Mouse (Mus musculus): ENCODE data around the gene Vav3.

Gene Vav3

DNA sequence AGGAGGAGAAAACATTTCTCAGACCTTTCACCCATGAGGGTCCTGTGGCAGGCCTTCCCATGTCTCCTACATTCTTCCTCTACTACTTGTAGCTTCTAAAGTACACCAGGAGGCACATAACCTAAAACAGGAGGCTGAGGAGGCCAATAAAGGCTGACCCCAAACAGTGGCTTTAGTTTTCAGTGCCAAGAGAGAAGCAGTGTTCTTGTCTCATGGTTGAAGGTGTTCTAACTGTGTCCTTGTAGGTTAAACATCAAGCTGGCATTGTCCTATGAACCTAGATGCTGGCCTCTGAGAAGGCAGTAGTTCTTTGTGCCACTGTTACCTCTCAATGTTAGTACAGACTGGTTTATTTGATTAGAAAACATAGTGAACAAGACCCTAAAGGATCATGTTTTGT, 245.5 kb downstream of the Vav3 start:
- DNase-seq (ENCODE audit: low read depth): no peak

DNA sequence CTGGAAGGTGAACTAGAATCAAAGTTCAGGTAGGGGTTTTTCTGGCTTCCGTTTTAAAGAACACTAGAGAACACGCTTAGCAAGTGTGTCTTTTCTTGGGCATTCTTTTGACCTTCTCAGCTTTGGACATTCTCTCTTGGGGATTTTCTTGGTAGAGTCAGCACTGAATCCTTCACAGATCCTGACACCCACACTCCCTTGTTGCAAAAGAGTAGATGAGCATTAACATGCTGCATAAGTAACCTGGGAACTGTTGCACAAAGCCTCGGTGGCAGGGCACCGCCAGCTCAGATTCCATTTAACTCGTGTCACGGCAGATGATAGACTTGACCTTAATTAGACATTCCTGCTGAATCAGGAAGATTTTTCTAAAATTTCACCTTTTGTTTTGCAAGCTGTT, 252.5 kb downstream of the Vav3 start:
- DNase-seq (ENCODE audit: low read depth): no peak

DNA sequence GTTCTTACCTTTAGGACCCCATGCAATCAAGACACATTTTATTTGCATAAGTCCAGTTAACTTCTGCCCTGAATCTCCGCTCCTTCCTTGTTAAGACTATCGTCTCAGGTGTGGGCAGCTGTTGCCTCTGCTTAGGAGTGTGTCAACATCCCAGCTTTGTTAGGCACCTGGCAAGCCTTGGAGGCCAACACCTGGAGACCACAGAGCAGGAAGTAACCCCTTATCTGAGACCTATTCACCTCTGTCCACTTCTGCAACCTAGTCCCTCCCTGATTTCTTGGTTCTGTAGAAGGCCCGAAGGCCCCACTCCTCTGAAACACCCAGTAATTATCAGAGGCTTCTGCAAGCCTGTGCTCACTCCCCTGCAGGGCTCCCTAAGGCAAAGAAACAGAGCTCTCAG, 255.6 kb downstream of the Vav3 start:
- DNase-seq (ENCODE audit: low read depth): no peak

DNA sequence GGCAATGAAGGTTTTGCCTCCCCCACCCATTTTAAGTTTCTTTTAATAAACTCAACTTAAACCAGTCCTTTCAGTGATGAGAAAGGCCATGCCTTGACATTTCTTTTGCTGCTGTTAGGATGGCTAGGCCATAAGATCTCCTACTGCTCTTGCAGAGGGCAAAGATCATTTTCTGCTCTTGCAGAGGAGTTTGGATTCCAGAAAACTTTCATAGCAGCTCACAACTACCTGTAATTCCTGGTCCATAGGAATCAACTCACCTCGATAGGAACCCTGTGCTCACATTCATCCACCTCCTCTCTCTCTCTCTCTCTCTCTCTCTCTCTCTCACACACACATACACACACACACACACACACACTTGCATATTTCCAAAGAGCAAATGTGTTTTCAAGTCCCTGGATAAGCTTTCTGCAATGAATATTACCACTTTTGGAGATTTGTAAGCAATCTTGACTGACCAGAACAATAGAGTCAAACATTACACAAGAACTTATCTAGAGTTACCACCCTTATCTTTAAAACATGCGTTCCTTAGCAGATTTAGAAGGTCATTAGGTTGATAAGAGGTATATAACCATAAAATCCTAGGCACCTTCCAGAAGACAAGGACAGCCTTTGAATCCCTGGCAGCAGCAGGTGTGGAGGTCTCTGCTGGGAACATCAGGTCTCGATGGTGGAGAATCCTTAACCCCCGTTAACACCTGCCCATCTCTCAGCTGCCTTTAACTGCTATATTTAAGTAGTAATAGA, 260.4 kb downstream of the Vav3 start:
- DNase-seq (ENCODE audit: low read depth): no peak

DNA sequence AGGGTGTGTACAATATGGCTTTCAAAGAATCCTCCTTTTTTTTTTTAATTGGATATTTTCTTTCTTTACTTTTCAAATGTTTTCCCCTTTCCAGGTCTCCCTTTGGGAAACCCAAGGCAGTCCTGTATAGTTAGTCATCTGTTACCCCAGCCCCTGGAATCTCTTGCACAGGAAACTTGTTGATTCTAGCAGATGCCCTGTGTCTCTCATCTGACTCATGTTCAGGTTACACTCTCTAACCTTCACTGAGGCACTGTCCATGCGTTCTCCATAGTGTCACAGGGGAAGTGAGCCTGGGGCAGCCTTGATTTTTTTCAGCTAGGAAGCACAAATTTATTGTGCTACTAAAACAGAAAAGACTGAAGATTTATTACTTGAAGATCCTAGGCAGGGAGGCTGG, 262.3 kb downstream of the Vav3 start:
- DNase-seq (ENCODE audit: low read depth): no peak

DNA sequence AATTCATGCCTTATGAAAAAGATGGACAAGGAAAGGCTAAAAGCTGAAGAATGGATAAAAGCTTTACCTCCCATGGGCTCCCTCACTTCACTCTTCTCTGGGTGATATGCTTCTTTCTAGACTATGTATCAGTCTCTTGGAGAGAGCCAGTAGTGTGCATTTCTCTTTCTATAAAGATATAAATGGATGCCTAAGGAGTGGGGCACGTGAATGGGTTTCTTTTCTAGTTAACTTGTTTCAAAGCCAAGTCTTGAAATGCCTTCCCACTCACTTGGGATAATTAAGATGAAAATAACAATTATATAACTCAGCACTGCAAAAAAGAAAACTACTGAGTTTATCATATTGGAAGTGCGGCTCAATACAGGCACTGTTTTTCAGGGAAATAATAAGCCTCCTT, 265.7 kb downstream of the Vav3 start:
- DNase-seq (ENCODE audit: low read depth): no peak

DNA sequence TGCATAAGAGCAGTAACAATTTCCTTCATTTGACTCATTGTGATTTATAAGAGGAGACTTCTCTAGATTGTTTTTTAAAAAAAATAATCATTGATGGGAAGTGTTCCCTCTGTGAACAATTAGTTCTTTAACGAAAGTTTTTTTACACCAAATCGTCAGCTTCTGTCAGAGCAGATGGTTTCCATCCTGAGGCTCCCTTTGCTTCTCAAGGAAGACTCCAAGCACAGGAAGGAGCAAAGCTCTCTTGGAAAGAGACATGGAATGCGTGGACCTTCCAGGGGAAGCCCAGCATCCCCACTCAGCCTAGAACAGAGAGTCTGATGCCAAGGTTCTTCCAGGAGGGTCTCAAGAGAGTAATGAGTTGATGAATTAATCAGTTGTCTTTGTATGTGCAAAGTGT, 281.3 kb downstream of the Vav3 start:
- no peak for DNase-seq (ENCODE audit: low read depth)

DNA sequence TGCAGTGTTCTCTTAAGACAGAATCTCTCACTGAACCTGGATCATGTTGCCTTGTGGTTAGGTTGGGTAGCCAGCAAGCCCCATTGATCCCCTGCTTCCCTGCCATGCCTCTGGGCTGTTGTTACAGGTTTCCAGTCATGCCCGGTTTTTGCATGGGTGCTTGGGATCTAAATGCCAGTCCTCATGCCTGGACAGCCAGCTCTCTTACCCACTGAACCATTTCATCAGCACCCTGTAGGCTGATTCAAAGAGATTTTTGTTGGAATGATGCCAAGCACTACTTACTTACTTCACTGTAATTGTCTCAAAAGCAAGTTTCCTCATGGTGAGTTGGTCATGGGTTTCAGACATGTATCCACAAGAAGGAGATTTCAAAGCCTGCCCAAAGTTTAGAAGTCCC, 281.9 kb downstream of the Vav3 start:
- no peak for DNase-seq (ENCODE audit: low read depth)

DNA sequence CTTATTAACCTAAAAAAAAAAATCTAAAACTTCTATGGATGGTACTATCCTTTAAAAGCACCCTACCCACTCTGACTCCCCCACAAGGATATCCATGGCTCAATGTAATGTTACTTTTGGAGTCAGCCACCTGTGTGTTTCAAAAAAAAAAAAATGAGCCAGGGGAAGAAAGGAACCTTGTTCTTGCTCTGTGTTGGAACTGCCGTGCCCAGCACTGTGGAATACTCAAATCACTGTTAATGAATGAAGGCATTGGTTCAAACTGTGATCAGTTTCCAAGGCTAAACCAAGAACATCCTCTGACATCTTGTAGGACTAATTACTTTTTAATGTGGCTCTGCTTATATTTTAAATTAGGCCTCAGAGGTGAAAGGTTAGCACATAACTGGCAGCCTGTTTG, 282.4 kb downstream of the Vav3 start:
- no peak for DNase-seq (ENCODE audit: low read depth)

DNA sequence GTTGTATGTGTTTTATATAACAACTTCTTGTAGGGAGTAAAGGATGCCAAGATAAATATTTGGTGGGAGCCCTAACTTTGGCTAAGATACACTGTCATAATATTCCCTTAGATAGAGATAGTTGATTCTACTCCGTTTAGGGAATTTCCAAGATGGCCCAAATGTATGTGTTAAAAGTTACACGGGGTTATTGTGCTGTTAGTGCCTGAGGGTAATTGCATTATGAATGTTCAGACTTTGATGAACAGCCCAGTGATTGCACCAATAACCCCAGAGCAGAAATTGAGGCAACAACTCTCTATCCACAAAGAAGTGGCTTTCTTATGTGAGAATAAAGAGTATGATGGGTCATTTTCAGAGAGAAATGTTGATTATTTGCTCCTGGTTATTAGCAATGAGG, 283.3 kb downstream of the Vav3 start:
- no peak for DNase-seq (ENCODE audit: low read depth)

DNA sequence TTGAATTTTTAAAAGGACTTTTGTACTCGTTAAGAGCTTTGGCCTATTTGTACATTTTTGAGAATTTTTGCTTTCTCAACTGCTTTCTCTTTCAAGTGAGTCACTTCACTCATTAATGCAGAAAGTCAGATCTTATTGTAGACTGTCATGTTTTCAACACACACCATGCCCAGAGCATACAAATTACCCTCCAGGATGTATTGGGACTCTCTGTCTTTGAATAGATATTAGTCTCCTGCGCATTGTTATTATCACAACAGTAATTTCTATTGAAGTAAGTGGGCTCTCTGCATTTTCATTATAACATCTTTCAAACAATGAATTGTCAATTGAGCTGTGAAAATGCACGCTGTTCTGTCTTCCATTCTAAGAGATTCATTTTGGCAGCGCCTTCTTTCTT, 295.6 kb downstream of the Vav3 start:
- no peak for DNase-seq (ENCODE audit: low read depth)

DNA sequence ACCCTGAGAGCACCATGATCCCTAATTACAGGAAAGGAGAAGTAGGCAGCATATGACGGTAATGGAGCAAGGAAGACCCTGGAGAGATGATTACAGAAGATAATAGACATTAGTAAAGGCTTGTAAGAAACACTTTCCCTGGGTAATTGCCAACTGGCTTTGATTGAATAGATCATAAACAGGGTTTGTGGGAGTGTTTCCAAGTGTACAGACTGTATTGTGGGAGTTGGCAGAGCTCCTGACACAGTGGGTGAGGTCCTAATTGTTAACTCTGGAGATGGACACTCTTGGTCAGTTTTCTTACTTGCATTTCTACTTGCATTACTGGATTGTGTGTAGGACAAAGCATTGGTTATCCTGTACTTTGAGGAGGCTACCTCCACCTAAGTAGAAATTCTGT, 298.9 kb downstream of the Vav3 start:
- no peak for DNase-seq (ENCODE audit: low read depth)

DNA sequence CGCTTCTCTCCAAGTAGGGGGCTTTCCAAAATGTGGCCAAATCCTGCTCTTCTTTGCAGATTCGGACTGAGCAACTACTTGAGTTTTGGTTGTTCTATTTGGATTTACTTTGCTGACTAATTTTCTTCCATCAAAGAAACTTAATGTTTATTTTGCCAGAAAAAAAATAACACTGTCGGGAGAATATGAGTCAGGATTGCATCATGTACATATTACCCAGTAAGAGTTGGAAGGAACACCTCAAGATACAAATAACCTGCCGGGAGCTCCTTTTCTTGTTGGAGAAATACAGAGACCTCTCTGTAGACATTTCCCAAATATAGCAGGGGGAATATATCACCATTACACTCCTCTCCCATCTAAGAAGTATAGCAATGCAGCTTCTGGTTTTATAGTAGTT, 300.3 kb downstream of the Vav3 start:
- DNase-seq (ENCODE audit: low read depth): no peak

DNA sequence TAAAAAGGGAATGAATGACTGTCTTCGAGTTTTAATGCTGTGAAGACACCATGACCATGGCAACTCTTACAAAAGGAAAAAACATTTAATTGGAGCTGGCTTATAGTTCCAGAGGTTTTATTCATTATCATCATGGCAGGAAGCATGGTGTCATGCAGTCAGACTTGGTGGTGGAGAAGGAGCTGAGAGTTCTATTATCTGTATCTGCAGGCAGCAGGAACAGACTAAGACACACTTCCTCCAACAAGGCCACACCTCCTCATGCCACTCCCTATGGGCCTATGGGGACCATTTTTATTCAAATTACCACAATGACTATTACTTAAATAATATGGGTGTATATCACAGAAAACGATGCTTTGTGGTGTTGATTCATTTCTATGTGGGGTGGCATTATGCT, 307.8 kb downstream of the Vav3 start:
- DNase-seq (ENCODE audit: low read depth): no peak

DNA sequence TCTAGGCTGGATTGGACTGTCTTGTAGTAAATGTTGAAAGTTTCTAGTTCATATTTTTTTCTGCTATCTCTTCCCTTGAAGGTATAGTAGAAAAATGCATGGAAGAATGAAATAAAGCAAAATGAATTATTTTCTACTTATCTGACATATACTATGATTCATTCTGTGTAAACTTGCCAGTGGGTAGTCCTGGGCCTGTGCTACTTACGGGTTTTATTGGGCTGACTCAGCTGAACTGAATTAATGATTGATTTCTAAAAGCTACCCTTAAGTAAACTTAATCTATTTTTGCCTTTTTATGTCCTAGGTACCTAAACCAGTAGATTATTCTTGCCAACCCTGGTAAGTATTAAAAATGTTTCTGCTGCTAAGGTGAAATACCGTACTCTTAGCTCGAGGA, 311.0 kb downstream of the Vav3 start:
- DNase-seq (ENCODE audit: low read depth): no peak

DNA sequence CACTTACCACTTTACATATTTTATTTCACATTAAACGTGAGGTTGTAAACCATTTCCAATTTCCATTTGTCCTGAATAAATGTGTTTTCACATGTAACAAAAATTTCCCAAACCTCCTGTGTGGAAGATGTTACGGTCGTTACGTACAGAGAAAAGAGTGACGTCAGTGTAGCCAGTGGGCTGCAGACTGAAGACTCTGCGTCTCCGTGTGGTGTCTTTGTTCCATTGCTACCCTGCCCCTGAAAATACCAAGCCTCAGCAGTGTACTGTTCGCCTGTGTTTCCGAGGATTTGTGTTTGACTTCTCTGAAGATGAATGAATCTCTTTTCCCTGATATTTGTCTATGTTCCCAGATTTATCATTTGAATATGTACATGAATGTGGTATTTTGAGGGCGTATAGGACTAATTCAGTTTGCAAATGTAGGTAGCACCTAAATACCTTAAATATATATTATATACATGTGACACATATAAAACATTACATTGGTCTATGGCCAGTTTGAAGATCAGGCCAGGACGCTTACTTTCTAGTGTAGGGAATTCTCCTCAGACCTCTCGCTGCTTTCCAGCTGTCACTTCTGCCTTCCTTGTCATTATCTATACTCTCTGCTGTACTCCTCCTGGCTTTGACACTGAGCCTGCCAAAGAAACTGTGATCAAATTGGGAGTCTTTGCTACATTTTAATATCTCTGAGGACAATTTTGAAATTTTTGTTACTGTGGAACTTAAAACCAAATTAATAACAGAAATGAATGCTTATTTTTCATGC, 312.6 kb downstream of the Vav3 start:
- DNase-seq (ENCODE audit: low read depth): no peak

DNA sequence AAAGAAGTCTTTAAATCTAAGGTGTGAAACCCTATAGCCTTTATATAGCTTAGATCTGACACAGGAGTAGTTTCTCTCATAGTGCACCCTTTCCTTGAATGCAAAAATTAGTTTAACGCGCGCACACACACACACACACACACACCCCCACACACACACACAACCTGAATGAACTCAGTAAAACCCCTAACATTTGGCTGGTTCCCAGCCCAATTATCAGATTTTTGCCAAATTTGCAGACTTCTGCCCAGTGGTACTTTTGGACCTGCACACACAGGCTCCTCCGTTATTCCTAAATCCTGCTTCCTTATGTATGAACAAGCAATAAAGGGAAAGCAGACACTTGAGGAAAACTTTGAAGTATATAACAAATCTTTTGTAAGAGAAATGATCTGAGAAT, 313.9 kb downstream of the Vav3 start:
- DNase-seq (ENCODE audit: low read depth): no peak

DNA sequence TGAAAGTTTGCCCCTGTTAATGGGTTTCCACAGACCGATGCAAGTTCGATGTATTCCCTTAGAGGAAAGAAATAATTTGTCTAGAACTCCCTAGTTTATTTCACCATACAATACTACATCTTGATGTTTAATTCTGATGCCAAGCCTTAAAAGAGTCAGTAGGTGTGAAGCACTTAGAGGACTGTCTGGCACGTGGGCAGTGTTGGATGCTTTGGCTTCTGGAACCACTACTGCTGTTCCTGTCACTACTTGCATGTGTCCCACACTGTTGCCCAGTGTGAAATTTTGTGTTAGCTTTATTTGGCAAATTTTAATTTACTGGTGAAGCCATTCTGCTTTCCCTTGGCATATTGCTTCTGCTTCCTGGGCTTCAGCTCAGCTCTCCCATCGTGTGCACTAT, 331.3 kb downstream of the Vav3 start:
- no peak for DNase-seq (ENCODE audit: low read depth)

DNA sequence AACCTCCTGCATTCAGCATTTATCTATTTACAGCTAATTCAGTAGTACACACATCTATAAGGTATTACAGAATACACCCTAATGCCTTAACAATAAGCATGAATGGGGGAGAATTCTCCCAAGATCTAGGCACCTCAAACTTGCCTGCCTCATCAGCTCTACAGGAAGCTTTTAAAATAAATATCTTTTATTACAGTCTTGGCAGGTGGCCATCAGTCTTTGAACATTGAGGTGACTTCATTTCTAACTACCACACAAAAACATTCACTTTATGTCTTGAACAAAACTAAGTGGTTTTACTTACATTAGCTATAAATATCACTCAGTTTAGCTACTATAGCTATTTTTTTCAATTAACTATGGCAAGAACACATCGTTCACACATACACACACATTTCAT, 332.5 kb downstream of the Vav3 start:
- DNase-seq (ENCODE audit: low read depth): no peak

DNA sequence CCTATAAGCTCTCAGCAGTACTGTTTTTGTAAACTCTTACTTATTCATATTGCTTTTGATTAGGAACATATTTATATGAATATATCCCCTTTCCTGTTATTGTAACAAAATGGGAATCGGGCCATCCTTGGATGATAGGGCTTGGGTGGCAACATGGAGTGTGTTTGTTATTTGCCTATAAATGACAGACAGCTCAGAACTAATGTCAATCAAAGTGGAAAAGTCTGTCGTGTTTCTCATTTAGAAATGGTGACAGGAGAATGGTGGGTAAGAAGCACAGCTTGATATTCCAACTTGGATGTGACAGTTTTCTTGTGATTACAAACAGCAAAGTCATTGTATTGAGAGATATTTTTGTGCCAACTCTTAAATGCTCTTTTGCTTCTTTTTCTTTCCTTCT, 339.8 kb downstream of the Vav3 start:
- DNase-seq (ENCODE audit: low read depth): no peak

DNA sequence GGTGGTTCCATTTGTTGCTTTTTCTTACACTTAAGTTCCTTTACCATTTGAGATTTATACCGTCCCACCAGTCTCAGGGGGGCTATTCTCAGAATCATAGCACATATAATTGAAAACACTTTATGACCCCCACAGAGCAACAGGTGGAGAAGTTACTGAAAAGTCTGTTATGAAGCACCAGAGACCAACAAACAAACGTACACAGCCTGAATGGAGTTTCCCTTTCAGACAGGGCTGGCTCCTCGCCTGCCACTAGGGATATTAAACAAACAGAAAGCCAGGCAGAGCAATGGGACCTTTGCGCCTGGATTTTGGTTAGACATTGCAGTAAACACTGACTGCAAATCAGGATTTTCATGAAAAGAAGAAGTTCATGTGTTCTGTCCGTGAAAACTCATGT, 341.4 kb downstream of the Vav3 start:
- DNase-seq (ENCODE audit: low read depth): no peak

DNA sequence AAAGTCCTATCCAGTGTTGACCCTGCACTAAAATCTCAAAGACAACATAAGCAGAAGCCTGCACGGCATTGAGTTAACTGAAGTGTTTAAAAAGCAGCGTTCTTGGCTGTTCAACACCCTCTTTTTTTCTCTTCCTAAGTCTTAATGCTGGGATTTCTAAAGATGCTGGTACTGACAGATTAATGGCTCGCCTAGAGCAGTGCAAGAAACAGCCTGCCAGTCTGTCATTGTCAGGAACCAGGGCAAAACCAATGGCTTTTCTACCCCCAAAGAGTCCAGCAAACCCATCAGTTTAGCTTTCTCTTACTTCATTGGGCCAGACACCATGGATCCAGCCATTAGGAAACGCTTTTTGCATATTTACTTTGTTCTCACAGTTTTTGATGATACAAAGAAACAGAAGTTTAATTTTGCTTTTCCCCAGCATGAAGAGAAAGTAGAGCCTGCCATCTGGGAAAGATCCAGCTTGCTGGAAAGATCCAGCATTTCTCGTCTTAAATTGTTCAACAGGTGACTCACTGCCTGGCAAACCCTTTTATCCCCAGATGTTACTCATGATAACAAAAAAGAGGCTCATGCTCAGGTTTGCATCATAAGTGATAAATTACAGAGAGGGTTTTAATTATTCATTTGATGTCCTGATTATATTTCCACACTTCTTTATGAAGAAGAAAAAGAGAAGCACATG, 343.3 kb downstream of the Vav3 start:
- peak; percentile 44 for DNase-seq (ENCODE audit: low read depth)

DNA sequence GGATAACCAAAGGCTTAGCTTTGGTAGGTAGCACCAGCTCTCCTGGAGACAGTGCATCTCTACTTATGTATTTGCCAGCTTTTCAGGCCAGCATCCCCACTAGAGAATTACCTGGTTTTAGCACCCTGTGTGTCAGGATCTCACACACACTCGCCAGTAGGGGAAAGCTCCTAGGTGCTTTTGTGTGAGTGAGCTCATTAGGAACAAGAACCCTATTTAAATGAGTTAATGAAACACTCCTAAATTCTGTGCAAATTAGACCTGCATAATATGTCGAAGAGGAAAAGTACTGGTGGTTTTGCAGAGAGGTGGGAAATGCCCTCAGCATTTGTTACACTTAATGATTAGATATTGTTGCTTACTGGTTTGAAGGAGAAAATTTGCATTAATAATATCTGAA, 350.1 kb downstream of the Vav3 start:
- DNase-seq (ENCODE audit: low read depth): no peak

Data from fibroblast of lung, adult 2 months (primary cell).